9 mouse cellular contexts compared by ENCODE assay signal in the genomic region with DNA sequence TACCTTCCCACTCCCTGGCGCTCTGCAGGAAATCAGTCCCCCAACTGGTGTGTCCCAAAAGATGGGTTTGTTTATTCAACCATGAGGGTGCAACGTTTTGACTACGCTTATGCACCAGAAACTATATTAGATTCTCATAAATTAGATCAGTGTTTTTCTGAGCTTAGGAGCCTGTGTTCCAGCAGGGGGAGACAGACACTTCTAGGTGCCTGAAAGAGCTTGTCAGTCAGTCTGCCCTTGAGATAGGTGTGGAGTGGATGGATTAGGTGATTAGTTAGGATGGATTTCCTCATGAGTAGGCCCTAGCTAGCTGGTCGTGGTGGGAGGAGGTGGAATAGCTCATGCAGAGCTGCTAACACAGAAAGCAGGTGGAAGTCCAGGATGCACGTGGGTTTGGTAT. TPM values are rescaled to one million over a fixed set of nuclear protein-coding genes. Genes with fewer than 3 reads are reported as not detected.
DNase-seq lines count a peak whose midpoint lies in the region; ATAC-seq and TF ChIP-seq lines count a peak whose summit lies in the region.
"Had no signal": no experiment of that assay in that cellular context is flagged by ENCODE, and none has a peak within 500 bp of the region (broad histone marks: within the 10 kb centered on the region; RNA-seq: fewer than 3 reads in every experiment).

No protein-coding gene starts in this region.

- WGBS in midbrain, postnatal 0 days: 54% methylated on average over 5 of the region's 5 CpGs
- WGBS in midbrain, embryonic 11.5 days: 55% methylated on average over 5 of the region's 5 CpGs
- WGBS in intestine, embryonic 15.5 days: 41% methylated on average over 5 of the region's 5 CpGs

- H3K4me2 ChIP-seq in midbrain, postnatal 0 days (ENCODE audit: low read depth, low read length, poor library complexity, severe bottlenecking): no peak overlapping the region
- H3K4me2 ChIP-seq in midbrain, embryonic 11.5 days: no peak overlapping the region
- H3K4me2 ChIP-seq in intestine, embryonic 15.5 days (replicated peaks): no peak overlapping the region
- H3K4me2 ChIP-seq: heart, embryonic 13.5 days had no signal

- H3K9me3 ChIP-seq in midbrain, postnatal 0 days (ENCODE audit: low read length): no peaks in the 10 kb centered on the region
- no peaks in the 10 kb centered on the region for H3K9me3 ChIP-seq in midbrain, embryonic 11.5 days (ENCODE audit: control insufficient read depth, low read length)
- H3K9me3 ChIP-seq in intestine, embryonic 15.5 days: no peaks in the 10 kb centered on the region
- H3K9me3 ChIP-seq: heart, embryonic 13.5 days had no signal

- ATAC-seq in midbrain, postnatal 0 days (ENCODE audit: low FRiP score): no peak
- no peak for ATAC-seq in midbrain, embryonic 11.5 days (ENCODE audit: low FRiP score)
- peak; percentile 49 for ATAC-seq in megakaryocyte progenitor cell, adult 5-6 weeks (replicated peaks; ENCODE audit: poor library complexity)
- no peak for ATAC-seq in intestine, embryonic 15.5 days

- peak; percentile 5 for DNase-seq in adrenal gland, adult 8-10 months
- no peak for DNase-seq in adrenal gland, adult 18-20 months (ENCODE audit: low spot score in 2 of 2)
- peak; percentile 49 for DNase-seq in midbrain, postnatal 0 days (ENCODE audit: low spot score)
- DNase-seq in midbrain, embryonic 11.5 days (ENCODE audit: low spot score, missing footprints): no peak
- DNase-seq in cerebellum, postnatal 36 days: peak; percentile 47 to 57
- peak; percentile 13 to 62 for DNase-seq in layer of hippocampus, adult 18-20 months (ENCODE audit: low spot score in 2 of 2)

- no peaks in the 10 kb centered on the region for H3K4me1 ChIP-seq in midbrain, postnatal 0 days (ENCODE audit: insufficient read depth, low read length)
- no peaks in the 10 kb centered on the region for H3K4me1 ChIP-seq in midbrain, embryonic 11.5 days (ENCODE audit: control insufficient read depth, insufficient read depth, low read length)
- H3K4me1 ChIP-seq in intestine, embryonic 15.5 days (replicated peaks): 0 out of 2 replicates have a peak, but pooled peaks cover 2% of the 10 kb centered on the region
- H3K4me1 ChIP-seq: heart, embryonic 13.5 days had no signal

- H3K27me3 ChIP-seq in midbrain, postnatal 0 days (ENCODE audit: insufficient read depth, low read length): no peaks in the 10 kb centered on the region
- no peaks in the 10 kb centered on the region for H3K27me3 ChIP-seq in midbrain, embryonic 11.5 days (ENCODE audit: control insufficient read depth, insufficient read depth, low read length)
- no peaks in the 10 kb centered on the region for H3K27me3 ChIP-seq in intestine, embryonic 15.5 days (replicated peaks)
- H3K27me3 ChIP-seq: heart, embryonic 13.5 days had no signal

- H3K4me3 ChIP-seq in midbrain, postnatal 0 days (ENCODE audit: low read depth, low read length): no peak overlapping the region
- H3K4me3 ChIP-seq in midbrain, embryonic 11.5 days (ENCODE audit: low read depth, low read length): no peak overlapping the region
- no peak overlapping the region for H3K4me3 ChIP-seq in intestine, embryonic 15.5 days (replicated peaks)
- H3K4me3 ChIP-seq: heart, embryonic 13.5 days had no signal

- H3K9ac ChIP-seq in midbrain, postnatal 0 days (replicated peaks; ENCODE audit: low read length, poor library complexity, severe bottlenecking): no peak overlapping the region
- no peak overlapping the region for H3K9ac ChIP-seq in midbrain, embryonic 11.5 days (ENCODE audit: low read length)
- no peak overlapping the region for H3K9ac ChIP-seq in intestine, embryonic 15.5 days
- H3K9ac ChIP-seq: heart, embryonic 13.5 days had no signal

- H3K36me3 ChIP-seq in midbrain, postnatal 0 days (ENCODE audit: insufficient read depth, low read length): no peaks in the 10 kb centered on the region
- H3K36me3 ChIP-seq in midbrain, embryonic 11.5 days (ENCODE audit: control insufficient read depth, insufficient read depth, low read length): no peaks in the 10 kb centered on the region
- H3K36me3 ChIP-seq in intestine, embryonic 15.5 days: no peaks in the 10 kb centered on the region
- H3K36me3 ChIP-seq: heart, embryonic 13.5 days had no signal

- no peak overlapping the region for H3K27ac ChIP-seq in midbrain, postnatal 0 days (ENCODE audit: low read depth, low read length)
- H3K27ac ChIP-seq in midbrain, embryonic 11.5 days (ENCODE audit: low read depth, low read length): no peak overlapping the region
- H3K27ac ChIP-seq in intestine, embryonic 15.5 days: no peak overlapping the region
- H3K27ac ChIP-seq: heart, embryonic 13.5 days had no signal

- peak; percentile 79 for TF ChIP-seq CTCF in midbrain, postnatal 0 days (IDR thresholded peaks at IDR 0.05)

RNA-seq across cellular contexts. Expression of a gene that starts 4.2 kb away (rescaled TPM):
- total RNA-seq in adrenal gland, adult 8-10 months (2022): under 1 TPM in 1 of 4 experiments, not detected in 3; 0.58 TPM
- under 1 TPM in 1 of 2 experiments, not detected in 1; 0.22 TPM for total RNA-seq in adrenal gland, adult 18-20 months (2021)
- not detected in 2 replicates for total RNA-seq in midbrain, postnatal 0 days (2014; rRNA removed)
- polyA plus RNA-seq in midbrain, postnatal 0 days (2015; fragmentation: Nextera tagmentation; extraction: Ambion mirVana): 0.12 TPM in 1 of 2 replicates, not detected in the other
- 5.5 and 7.0 TPM in 2 replicates for polyA plus RNA-seq in midbrain, embryonic 11.5 days (2014; fragmentation: Nextera tagmentation; extraction: Ambion mirVana)
- total RNA-seq in layer of hippocampus, adult 18-20 months (2021): not detected
- 1.7 and 2.4 TPM in 2 replicates for total RNA-seq in megakaryocyte progenitor cell, adult 5-6 weeks (2015)
- total RNA-seq in megakaryocyte progenitor cell, adult 5-6 weeks (2017): 1.4 and 4.2 TPM in 2 replicates
- polyA plus RNA-seq in intestine, embryonic 15.5 days (2015; fragmentation: Nextera tagmentation; extraction: Ambion mirVana): 2.5 and 2.6 TPM in 2 replicates

RNA-seq across cellular contexts. Expression of a gene that starts 32.9 kb away (rescaled TPM):
- total RNA-seq in adrenal gland, adult 8-10 months (2022): 10 to 100 TPM; 51.5 to 62.7 (median 55.9) TPM
- 10 to 100 TPM; 45.5 to 46.0 TPM for total RNA-seq in adrenal gland, adult 18-20 months (2021)
- total RNA-seq in midbrain, postnatal 0 days (2014; rRNA removed): 51.9 and 65.7 TPM in 2 replicates
- 77.8 and 79.7 TPM in 2 replicates for polyA plus RNA-seq in midbrain, postnatal 0 days (2015; fragmentation: Nextera tagmentation; extraction: Ambion mirVana)
- 51.6 and 52.7 TPM in 2 replicates for polyA plus RNA-seq in midbrain, embryonic 11.5 days (2014; fragmentation: Nextera tagmentation; extraction: Ambion mirVana)
- total RNA-seq in layer of hippocampus, adult 18-20 months (2021): 10 to 100 TPM; 57.6 to 64.0 TPM
- 44.2 and 50.1 TPM in 2 replicates for total RNA-seq in megakaryocyte progenitor cell, adult 5-6 weeks (2015)
- total RNA-seq in megakaryocyte progenitor cell, adult 5-6 weeks (2017): 33.5 and 38.1 TPM in 2 replicates
- polyA plus RNA-seq in intestine, embryonic 15.5 days (2015; fragmentation: Nextera tagmentation; extraction: Ambion mirVana): 32.6 and 32.8 TPM in 2 replicates

RNA-seq across cellular contexts. Expression of a gene that starts 44.5 kb away (rescaled TPM):
- total RNA-seq in adrenal gland, adult 8-10 months (2022): under 1 TPM in 2 of 4 experiments, not detected in 2; 0.12 TPM
- not detected for total RNA-seq in adrenal gland, adult 18-20 months (2021)
- 0.14 and 0.44 TPM in 2 replicates for total RNA-seq in midbrain, postnatal 0 days (2014; rRNA removed)
- polyA plus RNA-seq in midbrain, postnatal 0 days (2015; fragmentation: Nextera tagmentation; extraction: Ambion mirVana): 0.11 and 0.32 TPM in 2 replicates
- polyA plus RNA-seq in midbrain, embryonic 11.5 days (2014; fragmentation: Nextera tagmentation; extraction: Ambion mirVana): not detected in 2 replicates
- total RNA-seq in layer of hippocampus, adult 18-20 months (2021): not detected
- not detected in 2 replicates for total RNA-seq in megakaryocyte progenitor cell, adult 5-6 weeks (2015)
- total RNA-seq in megakaryocyte progenitor cell, adult 5-6 weeks (2017): not detected in 2 replicates
- 0.08 TPM in 1 of 2 replicates, not detected in the other for polyA plus RNA-seq in intestine, embryonic 15.5 days (2015; fragmentation: Nextera tagmentation; extraction: Ambion mirVana)

Comparison
In these comparisons a context has a peak if more than half of its experiments do, and no peak if none do; other contexts are left out.
1. DNase-seq: peak in adrenal gland, adult 8-10 months (single experiment), midbrain, postnatal 0 days (single experiment), cerebellum, postnatal 36 days (2 of 2) and layer of hippocampus, adult 18-20 months (2 of 2); none in adrenal gland, adult 18-20 months (0 of 2) and midbrain, embryonic 11.5 days (single experiment).